Mouse (Mus musculus): Measurements from ENCODE around the gene Clip3.

- TF ChIP-seq CTCF (IDR thresholded peaks at IDR 0.05; ENCODE audit: control insufficient read depth, insufficient read depth, insufficient replicate concordance, low read depth, low read length) = no peak
- no peak for TF ChIP-seq POLR2A (IDR thresholded peaks at IDR 0.05; ENCODE audit: control insufficient read depth, low read depth, low read length)
Observed at GRCm38 (mm10) chr7:30339432-30340109, 48.0 kb downstream of the Clip3 start.
